Comparison of ENCODE assay signal across 8 mouse cellular contexts in genomic region chr9:13848481-13849480, GRCm38 (mm10). TPM values are rescaled to one million over a fixed set of nuclear protein-coding genes. Genes with fewer than 3 reads are reported as not detected.
DNase-seq lines count a peak whose midpoint lies in the region; TF ChIP-seq lines count a peak whose summit lies in the region.

No protein-coding gene starts in this region.

- H3K79me2 ChIP-seq in macrophage (ENCODE audit: inconsistent target) = peaks cover 12% of the 10 kb centered on the region; the same call in 1 of the 2 replicates

- no peaks in the 10 kb centered on the region for H3K4me1 ChIP-seq in spleen, adult 2 months (ENCODE audit: control insufficient read depth, insufficient read depth, insufficient read length)

- no peak for TF ChIP-seq POLR2A in spleen, adult 2 months (IDR thresholded peaks at IDR 0.05; ENCODE audit: low read depth, low read length)

- H3K36me3 ChIP-seq in spleen, adult 2 months (ENCODE audit: control insufficient read depth, insufficient read depth, low read length) = peaks cover 8% of the 10 kb centered on the region
- peaks cover 9% of the 10 kb centered on the region; the same call in 1 of the 2 replicates for H3K36me3 ChIP-seq in macrophage (ENCODE audit: inconsistent target)

- WGBS in spleen, adult 2 months = 89% methylated on average over 10 of the region's 10 CpGs
- WGBS in macrophage (ENCODE audit: missing documents) = 88% methylated on average over 10 of the region's 10 CpGs

- DNase-seq in adrenal gland, adult (ENCODE audit: inconsistent age in 2 of 2, low spot score in 1 of 2) = peak; percentile 23 to 75
- no peak for DNase-seq in adrenal gland, postnatal 4 days (ENCODE audit: low spot score in 2 of 2)
- DNase-seq in spleen, adult 2 months (ENCODE audit: low read depth in 1 of 2, low spot score in 2 of 2) = no peak
- DNase-seq in spleen, adult 12 weeks (ENCODE audit: low spot score) = no peak
- peak; percentile 61 for DNase-seq in fibroblast of lung, adult 2 months (ENCODE audit: low read depth)
- DNase-seq in kidney, postnatal 10 days = peak; percentile 52
- DNase-seq in telencephalon, adult 2 months (ENCODE audit: low read depth, low spot score) = peak; percentile 33

- H3K27ac ChIP-seq in spleen, adult 2 months (ENCODE audit: insufficient read depth, low read length) = no peak overlapping the region
- H3K27ac ChIP-seq in macrophage = peak overlapping the region; percentile 60

- TF ChIP-seq CTCF in spleen, adult 2 months (IDR thresholded peaks at IDR 0.05; ENCODE audit: extremely low read depth, insufficient read depth, insufficient read length, insufficient replicate concordance) = peak; percentile 12; the same call in 1 of the 2 replicates

- no peak overlapping the region for H3K4me3 ChIP-seq in spleen, adult 2 months (ENCODE audit: extremely low read depth, insufficient read depth, insufficient read length)
- H3K4me3 ChIP-seq in macrophage (ENCODE audit: inconsistent target) = no peak overlapping the region

- H3K27me3 ChIP-seq in spleen, adult 2 months (ENCODE audit: control insufficient read depth, insufficient read depth, low read length) = no peaks in the 10 kb centered on the region

RNA-seq across cellular contexts. Expression of gene Fam76b, which starts 21.3 kb away (rescaled TPM):
- 10 to 100 TPM; 45.4 to 48.2 TPM for total RNA-seq in adrenal gland, postnatal 4 days (2021)
- polyA plus RNA-seq in spleen, adult 2 months (2012; rRNA removed) = 8.5 and 19.2 TPM in 2 replicates
- 100 to 1,000 TPM in 18 of 26 experiments, 10 to 100 TPM in 8; 58.5 to 185 (median 118) TPM for total RNA-seq in macrophage (2018; cell fraction: chromatin; rRNA removed)
- 10 to 100 TPM in 20 of 26 experiments, 1 to 10 TPM in 6; 5.4 to 21.2 (median 13.2) TPM for total RNA-seq in macrophage (2018; cell fraction: cytosol; rRNA removed)
- total RNA-seq in macrophage (2018; cell fraction: nucleus; rRNA removed) = 100 to 1,000 TPM in 5 of 26 experiments, 10 to 100 TPM in 21; 41.4 to 127 (median 68.7) TPM
- 16.5 to 19.2 TPM (median 17.6 TPM) in 3 replicates for polyA plus RNA-seq in macrophage (2018)

RNA-seq across cellular contexts. Expression of gene Cep57, which starts 21.9 kb away (rescaled TPM):
- total RNA-seq in adrenal gland, postnatal 4 days (2021) = 10 to 100 TPM; 30.8 to 37.9 TPM
- 8.5 and 10.1 TPM in 2 replicates for polyA plus RNA-seq in spleen, adult 2 months (2012; rRNA removed)
- total RNA-seq in macrophage (2018; cell fraction: chromatin; rRNA removed) = 10 to 100 TPM; 18.2 to 78.5 (median 41.8) TPM
- 10 to 100 TPM in 25 of 26 experiments, 1 to 10 TPM in 1; 8.5 to 18.5 (median 14.5) TPM for total RNA-seq in macrophage (2018; cell fraction: cytosol; rRNA removed)
- total RNA-seq in macrophage (2018; cell fraction: nucleus; rRNA removed) = 10 to 100 TPM; 12.2 to 59.9 (median 26.7) TPM
- polyA plus RNA-seq in macrophage (2018) = 16.4 to 23.9 TPM (median 18.0 TPM) in 3 replicates

Comparison
In these comparisons a context has a peak if more than half of its experiments do, and no peak if none do; other contexts are left out.
1. DNase-seq: peak in adrenal gland, adult (2 of 2), fibroblast of lung, adult 2 months (single experiment), kidney, postnatal 10 days (single experiment) and telencephalon, adult 2 months (single experiment); none in adrenal gland, postnatal 4 days (0 of 2), spleen, adult 2 months (0 of 2) and spleen, adult 12 weeks (single experiment).